Mouse (Mus musculus) leukemia stem cell, adult 10-12 weeks (primary cell): Measurements from ENCODE around the gene Lrrc4c. TPM values are rescaled to one million over a fixed set of nuclear protein-coding genes. Genes with fewer than 3 reads are reported as not detected.

Source experiments
- polyA plus RNA-seq: library from polyadenylated mRNA; stranded (reverse); fragments of >175 nt; gene quantifications from 2 replicates; pipeline ENCODE4 v1.2.3, GENCODE M21; 2012; ENCODE audit warnings: low replicate concordance

The Lrrc4c gene
- not detected in 2 replicates for polyA plus RNA-seq

DNA sequence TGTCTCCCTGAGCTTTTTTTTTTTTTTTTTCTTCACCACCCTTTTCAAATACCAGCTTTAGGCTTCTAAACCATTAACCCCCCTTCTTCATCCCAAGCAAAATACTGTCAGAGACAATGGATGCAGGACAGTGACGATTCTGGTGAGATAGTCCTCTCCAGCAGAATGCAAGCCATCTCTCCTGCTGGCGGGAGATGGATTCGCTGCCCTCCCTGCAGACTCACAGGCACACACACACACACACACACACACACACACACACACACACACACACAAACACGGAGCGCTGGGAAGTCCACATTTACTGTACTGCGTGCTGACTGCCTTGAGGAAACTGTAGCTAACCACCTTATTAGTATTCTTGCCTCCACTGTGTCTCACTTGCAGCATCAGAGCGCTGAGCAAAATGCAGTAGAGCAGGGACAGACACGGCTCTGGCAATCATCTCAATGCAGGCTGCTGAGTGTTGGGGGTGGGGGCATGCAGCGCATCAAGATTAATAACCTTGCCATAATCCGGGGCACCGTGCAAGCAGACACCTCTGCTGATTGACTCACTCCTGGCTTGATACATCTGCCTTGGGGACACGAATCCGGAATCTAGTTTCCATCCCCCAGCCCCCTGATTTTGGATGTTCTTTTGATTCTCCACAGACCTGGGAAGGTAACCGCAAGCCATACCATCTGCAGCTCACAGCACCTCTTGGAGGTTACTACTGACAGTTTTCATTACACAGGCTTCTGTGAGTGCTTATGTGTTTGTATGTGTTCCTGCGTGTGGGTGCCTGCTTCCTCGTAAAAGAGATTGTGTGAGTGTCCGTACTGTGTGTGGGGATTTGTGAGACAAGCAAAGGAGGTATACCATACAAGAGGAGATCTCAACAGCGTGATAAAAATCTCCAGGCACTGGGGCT lies at the start of gene Lrrc4c:
Gene Lrrc4c, plus strand, starts transcription at position 783 of the 913 bp plus-strand sequence.

